Mouse (Mus musculus) embryo, embryonic 11.5 days (tissue): ENCODE measurements around the gene Poll.
A peak's percentile ranks its signal among the peaks of the same experiment; 100 is the strongest.

Source experiments
- DNase-seq: peaks from one replicate; pipeline ENCODE4 v3.0.0-alpha.2; 2012; ENCODE audit warnings: low read depth, low spot score

Gene Poll

DNA sequence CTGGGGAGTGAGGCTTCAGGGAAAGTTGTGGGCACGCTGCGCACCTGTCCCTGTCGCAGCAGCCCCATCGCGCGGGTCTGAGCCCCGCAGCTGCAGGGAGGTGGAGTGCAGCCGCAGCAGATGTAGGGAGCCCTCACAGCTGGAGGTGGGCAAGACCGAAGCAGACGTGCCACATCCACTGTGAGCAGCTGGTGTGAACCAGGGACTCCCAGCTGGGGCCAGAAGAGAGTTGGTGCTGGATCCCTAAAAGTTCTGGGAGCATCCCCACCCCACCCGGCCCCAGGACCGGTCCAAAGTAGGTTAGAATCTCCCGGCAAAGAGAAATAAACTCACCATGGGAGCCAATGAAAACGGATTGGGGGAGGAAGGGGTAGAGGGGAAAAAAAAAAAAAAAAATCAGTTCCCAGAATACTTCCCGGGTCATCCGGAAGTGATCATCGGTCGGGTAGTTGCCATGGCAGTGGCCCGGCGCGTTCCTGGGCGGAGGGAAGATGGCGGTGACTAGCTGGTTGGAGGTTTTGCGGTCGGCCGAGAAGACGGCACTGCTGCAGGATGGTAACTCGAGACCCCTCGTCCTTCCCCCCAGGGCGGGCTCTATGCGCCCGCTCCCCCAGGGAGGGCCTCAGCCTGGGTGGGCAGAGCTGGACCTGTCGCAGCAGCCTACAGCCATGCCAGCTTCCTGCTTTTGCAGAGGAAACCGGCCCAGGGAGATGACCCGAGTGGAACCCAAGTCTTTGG lies at the start of gene Poll, which contains the start of gene Gm17018:
Gene Poll (minus strand): TSS at position 379 of the 738 bp plus-strand sequence.
Gene Gm17018 (plus strand): TSS at position 463 of the 738 bp plus-strand sequence.
- peak; percentile 66 for DNase-seq

DNA sequence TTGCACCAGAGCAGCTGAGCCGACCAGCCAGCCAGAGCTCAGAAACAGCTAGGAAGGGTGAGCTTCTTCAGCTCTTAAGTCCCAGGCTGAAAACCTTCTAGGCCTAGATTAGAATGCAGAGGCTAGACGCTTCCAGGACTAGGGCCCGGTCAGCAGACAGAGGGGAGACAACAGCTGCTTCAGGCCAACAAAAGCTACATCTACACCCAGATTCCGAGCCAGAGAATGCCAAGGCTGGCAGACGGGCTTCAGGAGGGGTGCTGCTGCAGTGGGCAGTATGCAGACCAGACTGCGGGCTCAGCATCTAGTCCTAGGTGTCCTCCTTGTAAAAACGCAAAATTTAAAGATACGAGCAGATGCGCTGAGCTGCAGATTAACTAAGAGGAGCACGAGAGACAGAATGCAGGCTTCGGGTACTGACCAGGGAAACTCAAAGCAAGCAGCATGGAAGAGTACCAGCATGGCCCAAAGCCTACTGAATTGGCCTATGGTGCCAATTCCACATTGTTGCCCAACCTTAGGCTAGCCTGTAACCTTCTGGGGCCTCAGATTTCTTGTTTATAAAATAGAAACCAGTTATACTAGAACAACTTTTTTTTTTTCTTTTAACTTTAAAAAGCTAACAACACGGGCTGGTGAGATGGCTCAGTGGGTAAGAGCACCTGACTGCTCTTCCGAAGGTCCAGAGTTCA lies 48.5 kb upstream of the Poll start:
- DNase-seq, result no peak

DNA sequence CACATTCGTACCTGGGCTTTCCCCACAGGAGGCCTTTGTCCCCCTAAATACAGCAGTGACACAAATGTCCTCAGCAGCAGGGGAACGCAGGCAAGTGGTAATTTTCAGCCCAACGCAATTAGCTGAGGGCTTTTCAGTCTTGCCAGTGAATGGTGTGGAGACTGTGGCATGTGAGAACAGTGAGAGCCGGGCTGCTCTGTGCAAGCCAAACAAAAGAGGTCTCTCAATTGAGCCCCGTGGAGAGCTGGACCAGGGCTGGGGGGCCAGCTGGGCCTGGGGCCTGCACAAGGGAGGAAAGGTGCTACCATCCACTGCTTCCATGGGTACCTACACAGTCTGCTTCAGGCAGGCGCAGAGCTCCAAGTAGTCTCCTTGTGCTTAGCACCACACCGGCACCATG lies 47.1 kb upstream of the Poll start:
- no peak for DNase-seq

DNA sequence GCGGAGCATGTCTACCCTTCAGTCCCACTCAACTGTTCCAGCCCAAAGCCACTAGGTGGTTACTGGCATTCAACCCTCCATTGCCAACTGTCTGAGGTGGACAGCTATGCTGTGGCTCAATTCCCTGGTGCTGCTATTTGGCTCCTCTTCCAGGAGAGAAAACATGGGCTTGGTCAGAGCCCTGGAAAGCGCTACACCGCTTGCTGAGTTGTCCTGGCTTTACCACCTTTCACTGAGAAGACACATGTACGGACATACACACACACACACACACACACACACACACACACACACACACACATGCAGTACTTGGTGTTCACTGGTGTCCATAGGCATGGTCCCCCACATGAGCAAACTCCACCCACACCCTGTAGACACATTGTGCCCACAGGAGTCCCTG lies 46.4 kb upstream of the Poll start:
- no peak for DNase-seq

DNA sequence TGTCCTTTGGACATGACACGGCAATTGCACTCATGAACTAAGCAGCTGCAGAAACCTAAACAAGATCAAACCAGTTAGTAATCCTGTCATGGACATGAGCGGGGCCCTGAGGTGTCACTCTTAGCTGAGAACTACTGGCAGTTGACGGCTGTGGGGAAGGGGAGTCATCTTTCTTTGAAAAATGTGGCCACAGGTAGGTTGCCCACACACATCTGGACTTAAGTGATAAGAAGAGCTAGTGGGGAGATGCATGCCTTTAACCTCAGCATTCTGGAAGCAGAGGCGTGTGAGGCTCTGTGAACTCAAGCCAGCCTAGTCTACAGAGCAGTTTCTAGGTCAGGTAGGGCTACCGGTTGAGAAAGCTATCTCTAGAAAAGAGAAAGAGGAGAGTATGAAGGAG lies 42.3 kb upstream of the Poll start:
- no peak for DNase-seq

DNA sequence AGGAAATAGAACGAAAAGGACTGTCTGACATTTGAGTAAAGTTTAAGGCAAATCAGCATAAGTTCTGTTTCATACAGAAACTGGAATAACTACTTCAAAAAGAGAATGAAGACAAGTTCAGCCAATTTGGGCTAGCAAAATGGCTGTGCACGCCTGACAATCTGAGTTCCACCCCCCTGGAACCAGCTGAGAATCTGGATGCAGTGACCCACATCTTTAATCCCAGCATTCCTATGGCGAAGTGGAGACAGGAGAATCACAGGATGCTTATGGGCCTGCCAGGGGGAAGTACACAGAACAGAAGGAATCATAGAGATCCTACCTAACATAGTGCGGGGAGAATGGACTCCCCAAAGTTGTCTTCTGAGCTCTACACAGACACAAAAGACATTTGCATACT lies 36.8 kb upstream of the Poll start:
- no peak for DNase-seq

DNA sequence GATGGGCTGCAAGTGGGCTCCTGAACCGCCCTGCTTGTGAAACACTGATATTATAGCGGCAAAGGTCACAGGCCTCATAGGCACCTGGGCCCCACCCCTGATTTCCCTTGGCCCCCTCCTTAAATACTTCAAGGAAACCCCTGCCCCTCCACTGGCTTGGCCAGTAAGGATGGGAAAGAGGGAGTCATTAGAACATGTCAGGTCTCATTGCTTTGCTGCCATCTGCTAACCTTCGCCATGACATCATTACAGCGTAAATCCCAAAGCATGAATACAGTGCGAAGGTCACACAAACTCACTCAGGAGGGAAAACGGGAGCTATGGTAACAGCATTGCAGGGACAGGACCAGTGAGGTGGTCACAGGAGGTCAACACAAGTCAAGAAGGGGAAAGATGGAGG lies 36.1 kb upstream of the Poll start:
- DNase-seq, result no peak

DNA sequence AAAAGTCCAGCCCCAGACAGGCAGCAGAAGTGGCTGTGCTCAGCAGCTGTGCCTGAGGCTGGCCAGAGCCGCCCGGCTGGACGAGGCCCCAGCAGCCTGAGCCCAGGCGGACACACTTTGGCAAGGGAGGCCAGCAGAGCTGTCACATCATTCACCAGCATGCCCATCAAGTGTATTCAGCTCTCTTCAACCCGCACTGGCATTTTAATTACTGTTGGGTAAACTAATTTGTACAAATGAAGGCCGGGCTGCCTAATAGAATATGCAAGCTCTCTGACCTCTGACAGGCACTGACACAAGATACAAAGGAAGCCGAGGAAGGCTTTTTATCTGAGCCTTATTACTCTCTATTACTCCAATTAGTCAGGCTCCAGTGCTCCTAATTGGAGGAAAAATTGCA lies 35.7 kb upstream of the Poll start:
- DNase-seq, result no peak

DNA sequence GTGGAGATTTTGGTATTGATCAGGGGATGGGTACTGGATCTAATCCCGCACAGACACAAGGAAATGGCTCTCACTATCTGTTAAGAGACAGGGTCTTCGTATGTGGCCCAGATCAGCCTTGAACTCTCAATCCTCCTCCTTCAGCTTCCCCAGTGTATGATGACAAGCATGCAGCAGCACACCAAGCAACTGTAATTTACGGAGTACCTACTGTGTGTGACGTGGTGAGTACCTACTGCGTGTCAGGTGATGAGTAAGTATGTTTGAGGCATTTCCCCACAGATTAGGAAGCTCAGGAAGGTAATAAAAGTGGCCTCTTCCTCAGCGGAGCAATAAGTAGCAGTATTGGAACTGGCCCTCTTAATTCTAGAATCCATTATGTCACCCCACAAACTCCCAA lies 35.1 kb upstream of the Poll start:
- DNase-seq, result no peak

DNA sequence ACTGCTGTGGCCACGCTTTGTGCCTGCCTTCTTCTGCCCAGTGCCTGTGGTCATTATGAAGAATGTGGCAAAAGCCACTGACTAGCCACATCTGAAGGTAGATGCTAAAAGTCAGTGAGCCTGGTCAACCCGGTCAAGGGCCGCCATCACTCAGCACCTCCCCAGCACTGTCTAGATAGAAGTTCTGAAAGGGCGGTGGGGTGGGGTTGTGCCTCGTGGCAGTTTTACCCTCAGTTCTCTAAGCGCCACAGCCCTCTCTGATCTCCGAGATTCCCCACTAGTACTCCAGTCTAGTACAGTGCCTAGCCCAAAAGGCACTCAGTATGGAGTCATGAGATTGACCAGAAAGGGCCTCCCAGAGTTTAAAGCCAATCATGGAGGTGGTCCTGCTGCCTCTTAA lies 33.7 kb upstream of the Poll start:
- DNase-seq, result no peak

DNA sequence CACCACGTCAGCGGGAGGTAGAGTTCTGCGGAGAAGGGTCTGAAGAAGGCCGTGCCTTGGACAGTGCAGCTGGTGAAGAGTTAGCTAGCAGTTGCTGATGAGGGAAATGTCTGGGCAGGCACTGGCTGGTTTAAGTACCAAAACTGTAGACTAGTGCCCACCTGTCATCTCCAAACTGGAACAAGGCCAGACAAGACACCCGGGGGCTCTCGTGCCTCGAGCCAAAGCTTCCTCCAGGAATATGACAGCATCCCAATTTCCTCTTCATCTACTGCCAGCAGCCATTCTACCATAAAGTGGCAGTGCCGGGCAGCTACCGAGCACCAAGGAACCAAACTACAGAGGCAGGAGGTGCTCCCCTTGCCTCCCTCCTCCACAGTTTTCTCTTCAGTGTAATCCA lies 32.6 kb upstream of the Poll start:
- no peak for DNase-seq

DNA sequence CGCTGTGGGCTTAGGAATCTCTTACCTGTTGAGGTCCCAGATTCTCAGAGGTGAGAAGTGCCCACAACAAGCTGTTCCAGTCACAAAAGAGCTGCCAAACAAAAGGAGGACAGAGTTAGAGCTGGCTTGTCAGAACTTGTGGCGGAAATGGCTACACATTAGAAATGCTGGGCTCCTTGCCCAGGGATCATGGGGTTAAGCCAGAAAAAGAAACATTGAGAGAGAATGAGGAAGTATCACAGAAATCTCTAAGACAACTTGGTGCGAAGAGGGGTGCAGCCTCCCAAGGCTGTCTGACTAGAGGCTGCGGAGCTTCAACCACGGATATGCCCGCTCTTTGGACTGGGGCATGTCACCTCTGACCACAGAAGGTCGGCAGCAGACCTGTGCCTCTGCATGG lies 31.4 kb upstream of the Poll start:
- DNase-seq, result no peak

DNA sequence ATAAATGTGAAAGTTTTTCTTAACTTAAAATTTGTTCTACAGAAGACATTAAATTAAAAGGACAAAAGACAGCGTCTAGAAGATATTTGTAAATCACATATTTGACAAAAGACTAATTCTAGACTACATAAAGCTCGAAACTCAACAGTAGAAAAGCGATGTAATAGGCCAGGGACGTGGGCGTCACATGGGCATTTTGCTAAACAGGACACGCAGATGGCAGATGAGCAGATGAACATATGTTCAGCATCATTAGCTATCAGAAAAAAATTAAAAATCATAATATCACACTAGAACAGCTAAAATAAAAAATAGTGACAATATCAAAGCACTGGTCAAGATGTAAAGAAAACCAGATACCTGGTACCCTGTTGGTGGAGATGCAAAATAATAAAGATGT lies 29.4 kb upstream of the Poll start:
- DNase-seq, result no peak

DNA sequence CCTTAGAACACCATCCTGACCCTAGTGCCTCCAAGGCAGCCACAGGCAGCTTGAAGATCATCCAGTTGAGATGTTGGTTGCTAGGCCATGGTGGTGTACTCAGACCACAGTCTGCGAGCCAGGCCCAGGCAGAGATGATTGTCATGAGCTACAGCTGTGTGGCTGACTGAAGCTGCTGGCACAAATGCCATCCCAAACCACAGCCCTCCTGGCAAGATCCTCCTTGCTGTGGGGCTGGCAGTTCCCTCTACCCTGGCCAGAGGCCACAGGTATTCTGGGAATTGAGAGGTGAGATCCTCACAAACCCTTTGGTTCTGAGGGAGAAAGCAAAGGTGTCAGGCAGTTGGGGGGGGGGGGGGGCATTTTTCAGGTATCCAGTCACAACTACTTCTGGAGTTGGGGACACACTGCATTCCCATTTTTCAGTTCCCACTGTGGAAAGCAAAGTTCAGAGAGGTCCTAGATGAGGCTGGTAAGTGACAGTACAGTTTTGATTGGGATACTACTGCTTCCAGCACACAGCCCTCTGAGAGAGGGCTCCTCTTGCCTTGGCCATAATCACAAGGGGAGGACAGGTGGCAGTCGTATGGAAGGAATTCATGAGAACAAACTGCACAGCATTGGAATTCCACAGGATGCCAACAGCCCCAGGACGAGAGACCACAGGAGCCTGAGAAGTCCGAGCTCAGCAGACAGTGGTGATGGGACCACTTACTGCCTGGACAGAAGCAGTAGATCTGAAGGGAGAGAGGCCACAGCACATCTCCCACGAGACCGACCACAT lies 27.4 kb upstream of the Poll start:
- no peak for DNase-seq

DNA sequence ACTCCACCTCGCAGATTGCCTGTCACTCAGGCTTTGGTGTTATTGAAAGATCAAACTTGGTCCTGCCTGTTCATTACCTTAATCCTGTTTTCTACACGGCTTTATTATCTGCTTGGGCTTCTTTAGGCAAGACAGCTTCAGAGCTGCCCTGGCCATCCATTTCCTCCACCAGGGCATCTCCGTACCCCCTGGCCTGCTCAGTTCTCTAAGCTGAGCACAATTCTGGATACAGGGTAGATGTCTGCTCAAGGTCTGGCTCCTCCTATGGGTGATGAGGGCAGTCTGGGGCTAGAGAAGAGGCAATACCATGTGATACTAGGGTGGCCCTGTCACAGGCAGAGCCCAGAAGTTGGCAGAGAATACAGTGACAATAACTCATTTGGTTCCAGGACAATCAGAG lies 26.5 kb upstream of the Poll start:
- DNase-seq, result no peak

DNA sequence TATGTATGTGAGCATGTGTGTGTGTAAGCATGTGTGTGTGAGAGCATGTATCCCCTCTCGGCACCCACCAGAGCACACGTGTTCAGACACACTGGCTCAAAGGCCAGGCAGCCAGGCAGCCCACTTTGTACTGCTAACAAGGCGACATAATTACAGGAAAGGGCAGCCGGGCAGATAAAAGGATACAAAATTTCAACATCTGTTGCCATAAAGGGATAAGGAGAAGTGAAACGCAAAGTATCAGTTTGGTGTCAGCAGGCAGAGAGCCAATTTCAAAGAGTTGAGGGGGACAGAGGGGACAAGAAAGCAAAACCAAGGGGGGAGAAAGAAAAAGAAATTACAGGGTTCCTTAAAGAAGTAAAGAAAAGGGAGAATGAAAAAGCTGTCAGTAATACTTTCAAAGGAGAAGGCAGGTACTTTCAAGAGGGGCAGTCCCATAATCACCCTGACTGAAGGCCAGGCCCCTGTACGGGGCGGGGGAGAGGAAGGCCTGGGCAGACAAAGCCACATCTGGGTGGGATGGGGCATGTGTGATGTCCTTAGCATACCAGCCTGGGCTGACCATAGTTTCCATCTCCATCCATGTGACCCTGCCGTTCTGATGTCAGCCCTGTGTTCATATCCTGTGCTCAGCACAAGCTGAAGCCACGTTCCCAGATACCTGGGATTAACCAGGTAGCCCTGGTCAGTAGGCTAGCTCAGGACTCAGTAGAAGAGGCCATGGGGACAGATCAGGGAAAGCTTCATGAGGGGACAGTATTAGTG lies 24.7 kb upstream of the Poll start:
- DNase-seq, result no peak

DNA sequence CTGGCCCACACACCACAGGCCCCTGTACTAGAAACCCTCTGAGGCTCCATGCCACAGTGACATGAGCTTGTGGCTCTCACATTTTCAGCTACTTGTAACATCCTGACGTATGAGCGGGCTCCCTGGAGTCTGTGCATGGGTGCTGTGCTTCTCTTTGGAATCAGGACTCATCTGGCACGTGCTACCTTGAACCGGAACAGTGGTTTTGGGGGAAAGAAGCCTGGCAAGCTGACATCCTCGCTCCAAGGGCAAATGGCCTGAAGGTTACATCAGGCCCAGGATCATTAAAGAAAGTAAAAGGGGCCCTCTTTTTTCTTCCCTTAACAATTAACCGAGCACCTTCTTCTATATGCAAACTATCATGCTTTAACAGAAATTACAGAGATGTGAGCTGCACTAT lies 22.8 kb upstream of the Poll start:
- no peak for DNase-seq

DNA sequence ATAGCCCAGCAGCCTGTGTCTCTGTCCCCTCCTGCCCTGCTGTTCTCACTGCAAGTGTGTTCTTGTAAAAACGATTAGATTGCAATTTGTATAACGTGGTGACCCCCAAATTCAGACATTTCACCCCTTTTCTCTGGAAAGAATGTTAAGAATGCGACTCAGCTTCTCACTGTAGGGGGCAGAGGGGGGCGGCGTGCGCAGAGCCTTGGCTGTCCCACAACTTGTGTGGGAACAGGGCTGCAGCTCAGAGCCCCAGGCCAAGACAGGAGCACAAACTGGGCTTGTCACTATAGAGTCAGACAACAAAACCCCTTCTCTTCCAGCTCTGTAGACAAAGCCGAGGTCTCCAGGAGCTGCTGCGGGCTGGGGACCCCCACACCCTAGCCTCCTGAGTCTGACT lies 21.8 kb upstream of the Poll start:
- DNase-seq, result no peak

DNA sequence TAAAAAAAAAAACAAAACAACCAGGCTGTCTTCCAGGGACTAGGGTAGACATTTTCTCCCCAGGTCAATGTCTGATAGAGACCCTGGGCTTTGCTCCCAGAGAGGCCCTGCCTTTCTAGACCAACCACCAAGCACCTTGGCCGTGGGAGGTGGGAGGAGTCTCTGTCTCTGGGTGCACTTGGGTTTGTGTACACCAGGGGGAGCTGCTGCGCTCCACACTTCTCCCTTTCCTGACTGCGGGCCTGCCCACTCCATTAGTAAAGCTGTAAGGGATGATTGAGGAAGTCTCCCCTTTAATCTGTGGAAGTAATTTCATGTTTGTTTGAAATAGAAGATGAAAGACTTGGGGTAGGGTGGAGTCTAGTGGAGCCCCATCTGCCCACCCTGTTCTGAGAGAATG lies 20.9 kb upstream of the Poll start:
- no peak for DNase-seq

DNA sequence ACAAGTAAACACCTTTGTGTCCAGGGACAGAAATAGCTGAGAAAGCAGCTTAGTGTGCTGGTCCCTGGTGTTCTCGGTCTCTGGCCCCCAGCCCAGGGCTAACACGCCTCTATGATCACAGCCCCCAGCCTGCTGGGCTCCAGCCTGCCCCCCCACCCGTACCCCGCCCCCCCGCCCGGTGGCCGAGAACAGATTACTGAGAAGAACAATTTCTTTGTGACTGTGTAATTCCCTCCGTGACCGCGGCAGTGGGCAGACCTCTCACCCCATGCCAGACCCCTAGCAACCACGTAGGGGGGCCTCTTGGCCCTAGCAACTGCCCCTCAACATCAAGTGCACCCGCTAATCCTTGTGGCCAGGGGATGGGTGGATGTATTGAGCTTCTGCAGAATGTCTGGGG lies 19.9 kb upstream of the Poll start:
- no peak for DNase-seq

DNA sequence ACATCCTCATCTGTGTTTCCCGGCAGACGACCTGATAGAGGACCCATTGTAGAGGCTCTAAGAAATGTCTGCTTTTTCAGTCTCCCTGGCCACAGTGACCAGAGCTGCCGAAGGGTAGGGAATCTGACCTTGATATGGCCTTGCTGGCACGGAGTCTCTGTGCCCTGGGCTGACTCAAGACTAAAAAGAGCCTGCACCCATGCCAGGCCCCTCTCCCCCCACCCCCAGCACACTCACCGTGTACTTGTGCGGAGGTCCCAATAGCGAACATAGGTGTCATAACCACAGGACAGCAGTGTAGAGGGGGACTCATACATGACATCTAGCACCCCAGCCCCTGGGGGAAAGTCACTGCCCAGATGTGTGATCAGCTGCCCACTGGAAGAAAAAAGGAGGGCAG lies 19.1 kb upstream of the Poll start:
- no peak for DNase-seq

DNA sequence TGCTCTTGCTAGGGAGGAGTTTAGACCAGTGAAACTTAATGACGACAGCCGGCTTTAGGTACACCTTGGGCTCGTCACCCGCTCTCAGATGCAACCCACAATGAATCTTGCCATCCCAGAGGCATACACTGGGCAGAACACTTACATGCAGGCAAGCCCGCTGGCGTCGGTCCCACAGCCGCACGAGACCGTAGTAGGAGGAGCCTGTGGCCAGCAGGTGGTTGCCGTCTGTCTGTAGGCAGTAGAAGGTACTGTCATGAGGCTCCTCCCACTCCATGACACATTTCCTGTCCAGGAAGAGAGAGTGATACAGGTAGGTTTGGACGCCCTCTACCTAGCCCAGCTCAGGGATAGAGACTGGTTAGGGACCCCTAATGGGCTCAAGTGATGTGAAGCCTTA lies 18.6 kb upstream of the Poll start:
- DNase-seq, result no peak
